Mouse (Mus musculus) adrenal gland, adult 18-20 months (tissue): ENCODE results near the gene Hps1. TPM values are rescaled to one million over a fixed set of nuclear protein-coding genes. Genes with fewer than 3 reads are reported as not detected.

ENCODE experiments used
- DNase-seq, 2 experiments: peaks; one replicate each; pipeline ENCODE4 v3.0.0; 2021 to 2022; ENCODE audit warnings: low spot score in 2 of 2
- total RNA-seq, 2 experiments: library from RNA; stranded (reverse); gene quantifications; 1 replicate in 1 of 2; 2 replicates in 1 of 2; pipeline ENCODE4 v1.2.3; 2021

Hps1 gene
- total RNA-seq, 2 experiments from 2014 or later = 19.7 to 26.3 TPM

- DNase-seq = no peak
Measured at GRCm38 (mm10) chr19:42756671-42757070, 23.1 kb downstream of the Hps1 start.

GRCm38 (mm10) chr19:42755148-42755870 lies 24.5 kb downstream of the Hps1 start:
- no peak for DNase-seq

GRCm38 (mm10) chr19:42753141-42753917 lies 26.4 kb downstream of the Hps1 start:
- peak; percentile 65 to 73 for DNase-seq

- DNase-seq = peak; percentile 75 to 81
Measured at GRCm38 (mm10) chr19:42752363-42752931, 27.3 kb downstream of the Hps1 start, which contains the start of gene Pyroxd2. Gene Pyroxd2 (minus strand): TSS chr19:42752775.

- no peak for DNase-seq
Measured at GRCm38 (mm10) chr19:42750196-42750595, 29.6 kb downstream of the Hps1 start.

GRCm38 (mm10) chr19:42746702-42747101 lies 33.1 kb downstream of the Hps1 start:
- no peak for DNase-seq

- no peak for DNase-seq
Measured at GRCm38 (mm10) chr19:42745869-42746224, 33.9 kb downstream of the Hps1 start.

GRCm38 (mm10) chr19:42745084-42745868 lies 34.5 kb downstream of the Hps1 start:
- DNase-seq = no peak

- DNase-seq = peak in 1 of 2 experiments; percentile 28
Measured at GRCm38 (mm10) chr19:42744162-42744586, 35.6 kb downstream of the Hps1 start.

- DNase-seq = no peak
Measured at GRCm38 (mm10) chr19:42743261-42743660, 36.5 kb downstream of the Hps1 start.

GRCm38 (mm10) chr19:42741884-42742283 lies 37.9 kb downstream of the Hps1 start:
- no peak for DNase-seq

- no peak for DNase-seq
Measured at GRCm38 (mm10) chr19:42740163-42740899, 39.4 kb downstream of the Hps1 start.

- no peak for DNase-seq
Measured at GRCm38 (mm10) chr19:42739734-42740133, 40.0 kb downstream of the Hps1 start.

GRCm38 (mm10) chr19:42737753-42738152 lies 42.0 kb downstream of the Hps1 start:
- no peak for DNase-seq

- no peak for DNase-seq
Measured at GRCm38 (mm10) chr19:42734982-42735381, 44.8 kb downstream of the Hps1 start.

- no peak for DNase-seq
Measured at GRCm38 (mm10) chr19:42727424-42727823, 52.4 kb downstream of the Hps1 start.

- no peak for DNase-seq
Measured at GRCm38 (mm10) chr19:42726766-42727165, 53.0 kb downstream of the Hps1 start.

GRCm38 (mm10) chr19:42725973-42726350 lies 53.8 kb downstream of the Hps1 start:
- DNase-seq = no peak

GRCm38 (mm10) chr19:42725056-42725972 lies 54.5 kb downstream of the Hps1 start:
- DNase-seq = no peak
